Mouse (Mus musculus) layer of hippocampus, adult 9-10 months (tissue): Measurements from ENCODE around the gene Arhgef11.

Experiments
- DNase-seq: peaks from one replicate; pipeline ENCODE4 v3.0.0; 2022; ENCODE audit warnings: low spot score

Arhgef11 gene

DNA sequence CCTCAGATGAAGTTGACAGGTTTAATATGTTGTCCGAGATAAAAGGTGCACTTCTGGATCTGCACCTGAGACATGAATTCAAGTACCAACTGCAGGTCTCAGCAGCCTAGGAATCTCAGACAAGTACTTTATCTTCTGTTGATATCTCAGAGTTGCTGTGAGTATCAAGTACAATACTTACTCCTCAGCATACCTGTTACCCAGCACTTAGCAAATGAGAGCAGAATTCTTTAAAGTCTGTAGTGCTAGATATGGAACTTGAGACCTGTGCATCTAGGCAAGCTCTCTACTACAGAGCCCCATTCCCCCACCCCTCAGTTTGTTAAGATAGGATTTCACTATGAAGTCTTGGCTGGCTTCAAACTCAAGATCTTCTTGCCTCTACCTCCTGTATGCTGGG is 43.9 kb downstream of the Arhgef11 start:
- no peak for DNase-seq

DNA sequence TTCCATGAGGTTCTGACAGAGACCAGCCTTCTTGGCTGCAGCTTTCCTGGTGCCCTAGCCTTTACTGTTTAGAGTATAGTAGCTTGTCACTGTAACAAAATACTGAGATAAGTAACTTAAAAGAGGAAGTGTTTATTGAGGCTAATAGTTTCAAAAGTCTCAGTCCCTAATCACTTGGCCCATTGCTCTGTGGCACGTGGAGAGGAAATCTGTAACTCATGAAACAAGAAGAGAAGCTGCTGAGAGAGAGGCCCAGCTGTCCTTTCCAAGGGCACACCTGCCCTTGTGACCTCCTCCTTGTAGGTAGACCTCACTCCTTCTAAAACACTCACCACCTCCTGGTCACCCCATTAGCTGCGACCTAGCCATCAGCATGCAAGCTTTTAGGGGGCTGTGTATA is 101.2 kb downstream of the Arhgef11 start:
- DNase-seq = no peak

DNA sequence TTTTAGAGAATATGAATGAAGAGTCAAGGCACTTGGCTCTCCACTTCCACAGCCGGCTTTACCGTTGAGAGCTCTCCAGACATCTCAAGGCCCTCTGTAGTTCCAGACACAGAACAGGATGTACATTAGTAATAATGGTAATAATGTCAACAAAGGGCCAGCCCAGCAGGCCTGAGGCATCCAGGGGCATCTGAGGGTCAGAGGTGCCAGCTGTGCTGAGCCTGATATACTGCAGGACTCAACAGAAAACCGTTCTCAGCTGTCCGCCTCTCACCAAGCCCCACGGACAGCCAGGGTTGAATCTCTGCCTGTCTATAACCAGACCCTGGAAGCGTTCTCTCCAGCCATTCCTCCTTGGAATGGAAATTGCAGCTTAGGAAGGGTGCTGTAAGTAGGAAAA is 107.2 kb downstream of the Arhgef11 start:
- DNase-seq = no peak

DNA sequence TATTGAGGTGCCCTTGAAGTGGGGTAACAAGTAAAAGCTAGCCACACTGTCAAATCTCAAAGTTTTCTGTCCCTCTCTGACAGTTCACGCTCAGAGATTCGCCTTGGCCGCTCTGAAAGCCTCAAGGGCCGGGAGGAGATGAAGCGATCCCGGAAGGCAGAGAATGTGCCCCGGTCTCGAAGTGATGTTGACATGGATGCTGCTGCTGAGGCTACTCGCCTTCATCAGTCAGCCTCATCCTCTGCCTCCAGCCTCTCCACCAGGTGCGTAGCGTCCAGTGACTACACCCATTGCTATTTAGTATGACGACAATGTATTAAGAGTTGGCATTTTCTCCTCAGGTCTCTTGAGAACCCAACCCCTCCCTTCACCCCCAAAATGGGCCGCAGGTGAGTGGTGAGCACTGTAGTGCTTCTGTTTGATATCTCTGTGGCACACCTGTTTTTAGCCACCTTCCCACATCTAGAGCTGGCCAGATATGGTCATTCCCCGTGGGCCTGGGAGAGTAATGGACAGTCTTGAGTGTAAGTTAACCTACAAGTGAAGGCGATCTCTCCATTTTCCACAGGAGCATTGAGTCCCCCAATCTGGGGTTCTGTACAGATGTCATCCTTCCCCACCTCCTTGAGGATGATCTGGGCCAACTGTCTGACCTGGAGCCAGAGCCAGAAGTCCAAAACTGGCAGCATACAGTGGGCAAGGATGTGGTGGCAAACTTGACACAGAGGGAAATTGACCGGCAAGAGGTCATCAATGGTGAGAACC is 108.2 kb downstream of the Arhgef11 start:
- no peak for DNase-seq

DNA sequence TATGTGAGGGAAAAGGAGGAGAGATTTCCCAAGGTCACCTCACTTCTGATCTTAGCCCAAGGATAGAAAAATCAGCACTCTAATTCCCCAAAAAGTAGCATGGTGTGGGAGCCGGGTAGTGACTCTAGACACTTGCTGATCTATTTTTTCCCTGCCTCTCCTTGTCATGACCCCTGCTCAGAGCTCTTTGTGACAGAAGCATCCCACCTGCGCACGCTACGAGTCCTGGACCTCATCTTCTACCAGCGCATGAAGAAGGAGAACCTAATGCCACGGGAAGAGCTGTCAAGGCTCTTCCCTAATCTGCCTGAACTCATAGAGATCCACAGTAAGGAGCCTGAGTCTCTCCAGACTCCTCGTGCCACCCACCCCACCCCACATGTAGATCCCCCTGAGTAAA is 108.8 kb downstream of the Arhgef11 start:
- DNase-seq = no peak

DNA sequence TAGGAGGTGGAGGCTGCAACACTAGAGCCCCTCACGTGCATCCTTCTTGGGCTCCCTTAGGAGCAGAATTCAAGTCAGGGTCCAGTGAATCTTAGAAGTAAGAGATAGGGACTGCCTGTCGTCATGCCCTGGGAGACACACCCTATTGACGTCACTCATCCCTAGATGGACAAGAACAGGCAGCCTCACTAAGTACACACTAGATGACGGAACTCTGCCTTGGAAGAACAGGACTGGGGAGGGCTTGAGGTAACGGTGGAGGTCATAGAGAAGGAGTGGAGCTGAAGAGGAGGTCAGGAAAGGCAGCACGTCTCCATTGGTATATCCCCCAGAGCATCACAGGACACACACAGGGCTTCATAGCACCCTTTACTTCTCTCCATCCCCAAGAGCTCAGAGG is 111.3 kb downstream of the Arhgef11 start:
- no peak for DNase-seq

DNA sequence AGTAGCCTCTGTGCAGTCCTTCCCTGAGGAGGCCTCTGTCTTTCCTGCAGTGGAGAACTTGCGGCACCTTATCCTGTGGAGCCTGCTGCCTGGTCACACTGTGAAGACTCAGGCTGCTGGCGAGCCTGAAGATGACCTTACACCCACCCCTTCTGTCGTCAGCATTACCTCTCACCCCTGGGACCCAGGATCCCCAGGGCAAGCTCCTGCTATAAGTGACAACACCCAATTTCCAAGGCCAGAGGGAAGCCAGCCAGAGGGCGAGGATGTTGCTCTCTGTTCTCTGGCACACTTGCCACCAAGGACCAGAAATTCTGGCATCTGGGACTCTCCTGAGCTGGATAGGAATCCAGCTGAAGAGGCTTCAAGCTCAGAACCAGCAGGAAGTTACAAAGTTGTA is 115.7 kb downstream of the Arhgef11 start:
- no peak for DNase-seq

DNA sequence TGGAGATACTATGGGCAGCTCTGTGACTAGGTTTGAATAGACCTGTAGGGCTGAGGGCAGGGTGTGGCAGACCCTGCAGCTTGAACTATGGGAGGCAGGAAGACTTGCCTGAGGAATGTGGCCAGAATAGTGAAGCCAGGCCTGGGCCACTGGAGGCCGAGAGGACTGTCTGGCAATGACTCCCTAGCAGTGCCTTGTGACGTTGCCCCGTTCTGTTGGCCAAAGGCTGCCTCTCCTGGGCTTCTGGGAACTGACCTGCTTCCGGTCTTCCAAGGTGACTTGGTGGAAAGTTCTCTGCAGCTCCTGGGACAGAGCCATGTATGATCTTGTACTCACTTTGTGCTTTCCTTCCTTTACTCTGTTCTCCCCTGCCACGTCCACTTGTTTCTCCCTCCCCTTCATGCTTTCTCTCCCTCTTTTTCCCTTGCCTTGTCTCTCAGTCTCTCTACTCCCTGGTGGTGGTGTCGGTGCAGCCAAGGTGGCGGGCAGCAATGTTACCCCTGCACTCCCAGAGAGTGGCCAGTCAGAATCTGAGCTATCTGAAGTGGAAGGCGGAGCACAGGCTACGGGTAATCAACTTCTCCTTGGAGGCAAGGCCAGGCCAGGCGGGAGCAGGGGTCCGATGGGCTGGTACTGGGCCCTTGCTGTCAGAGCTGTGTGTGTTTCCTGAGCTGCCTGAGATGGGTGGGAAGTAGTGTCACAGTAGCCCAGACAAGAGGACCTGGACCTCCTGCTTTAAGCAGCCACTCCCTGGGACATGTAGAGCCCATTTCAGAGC is 116.8 kb downstream of the Arhgef11 start:
- no peak for DNase-seq

DNA sequence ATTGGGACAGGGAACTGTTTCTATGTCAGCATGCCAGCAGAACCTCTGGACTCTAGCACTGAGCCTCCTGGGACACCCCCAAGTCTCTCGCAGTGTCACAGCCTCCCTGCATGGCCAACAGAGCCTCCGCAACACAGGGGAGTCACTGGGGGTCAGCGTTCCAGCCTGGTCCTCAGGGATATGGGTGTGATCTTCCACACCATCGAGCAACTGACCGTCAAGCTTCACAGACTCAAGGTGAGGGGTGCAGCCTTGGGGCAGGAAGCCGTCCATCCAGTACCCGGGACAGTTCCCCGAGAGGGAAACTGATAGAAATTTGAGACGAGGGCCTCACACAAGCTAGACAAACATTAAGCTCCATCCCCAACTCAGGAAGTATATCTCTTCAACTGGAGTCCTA is 118.0 kb downstream of the Arhgef11 start:
- no peak for DNase-seq

DNA sequence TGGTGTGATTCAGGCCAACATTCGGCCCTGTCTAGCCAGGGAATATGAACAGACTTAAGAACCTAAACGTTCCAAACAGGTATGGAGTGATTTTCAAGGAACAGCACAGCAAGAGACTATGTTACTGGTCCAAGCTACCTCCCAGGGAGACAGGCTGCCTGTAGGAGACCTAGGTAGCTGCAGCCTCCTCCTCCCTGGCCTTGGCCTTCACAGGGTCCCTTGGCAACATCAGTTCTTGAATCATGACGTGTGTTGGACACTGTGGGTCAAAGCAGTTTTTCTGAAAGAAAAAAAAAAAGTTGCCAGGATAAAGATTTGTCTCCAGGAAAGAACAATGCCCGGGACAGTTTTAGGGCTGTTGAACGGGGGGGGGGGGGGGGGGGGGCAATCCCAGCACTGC is 121.5 kb downstream of the Arhgef11 start:
- no peak for DNase-seq

DNA sequence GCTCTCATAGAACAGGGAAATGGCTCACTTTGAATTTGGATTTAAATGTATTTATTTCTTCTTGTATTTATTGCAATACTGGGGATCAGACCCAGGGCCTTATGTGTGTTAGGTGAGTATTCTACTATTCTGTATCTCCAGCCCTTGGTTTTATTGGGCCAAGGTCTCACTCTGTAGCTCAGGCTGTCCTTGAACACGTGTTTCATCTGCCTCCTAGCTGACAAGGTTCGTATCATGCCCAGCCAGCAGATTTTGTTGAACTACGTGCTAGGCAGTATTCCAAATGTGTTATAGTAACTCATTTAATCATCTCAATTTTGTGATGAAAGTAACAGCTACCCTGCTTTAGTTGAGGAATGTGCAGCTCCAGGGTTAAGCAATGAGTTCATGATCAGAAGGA is 124.7 kb downstream of the Arhgef11 start:
- DNase-seq = no peak

DNA sequence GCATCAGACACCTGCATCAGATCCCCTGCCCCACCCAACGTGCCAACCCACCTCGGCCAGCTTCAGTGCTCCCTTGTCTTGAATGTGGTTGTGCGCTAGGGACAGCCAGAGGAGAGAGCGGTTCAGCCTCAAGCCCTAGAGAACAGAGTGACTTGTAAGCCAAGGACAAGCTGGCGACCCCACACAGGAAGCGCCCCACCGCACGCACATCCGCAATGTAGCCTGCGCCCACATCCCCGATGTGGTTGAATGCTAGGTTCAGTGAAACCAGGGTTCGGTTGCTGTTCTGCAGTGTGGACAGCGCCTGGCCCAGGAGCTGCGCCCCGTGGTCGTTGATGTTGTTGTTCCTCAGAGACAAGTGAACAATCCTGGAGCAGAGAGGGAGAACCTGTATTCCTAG is 125.4 kb downstream of the Arhgef11 start:
- no peak for DNase-seq

DNA sequence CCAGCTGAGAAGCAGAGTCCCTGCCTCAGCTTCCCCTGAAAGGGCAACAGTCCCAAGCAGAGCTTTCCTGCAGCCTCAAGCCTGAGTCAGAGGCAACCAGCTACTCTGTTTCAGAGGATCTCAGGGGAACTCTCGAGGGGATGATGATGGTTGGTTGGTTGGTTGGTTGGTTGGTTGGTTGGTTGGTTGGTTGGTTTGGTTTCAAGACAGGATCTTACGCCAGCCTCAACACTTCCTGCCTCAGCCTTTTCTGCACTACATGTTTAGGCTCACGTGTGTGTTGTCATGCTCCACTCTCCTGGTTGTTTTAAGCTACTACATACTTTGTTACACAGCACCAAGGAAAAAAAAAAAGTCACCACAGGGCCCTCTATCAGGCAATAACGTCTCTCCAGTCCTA is 126.6 kb downstream of the Arhgef11 start:
- no peak for DNase-seq

DNA sequence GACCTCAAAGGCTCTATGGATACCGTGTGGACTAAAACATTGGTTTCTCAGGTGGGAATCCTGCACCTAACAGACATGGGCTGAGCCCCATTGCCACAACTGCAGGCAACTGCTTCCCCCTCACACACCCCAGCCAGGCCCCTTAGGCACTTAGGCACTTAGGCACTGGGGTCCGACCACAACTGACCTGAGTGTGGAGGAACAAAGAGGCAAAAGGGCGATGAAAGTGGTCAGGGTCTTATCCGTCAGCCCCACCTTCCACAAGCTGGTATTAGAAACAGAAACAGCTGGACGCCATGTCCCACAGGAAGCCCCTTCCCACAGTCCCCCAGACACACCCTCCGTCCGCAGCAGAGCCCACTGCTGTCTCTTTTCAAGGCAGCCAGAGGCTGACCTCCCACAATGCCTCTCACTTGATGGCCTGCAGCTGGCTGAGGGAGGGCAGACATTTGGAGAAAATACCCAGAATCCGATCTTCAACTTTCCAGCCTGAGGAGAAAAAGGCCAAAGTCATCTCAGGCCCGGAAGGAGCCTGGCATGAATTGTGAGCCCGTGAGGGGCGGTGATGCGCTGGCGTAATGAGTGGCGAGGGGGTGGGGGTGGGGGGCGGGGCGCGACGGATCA is 127.8 kb downstream of the Arhgef11 start:
- DNase-seq = no peak

DNA sequence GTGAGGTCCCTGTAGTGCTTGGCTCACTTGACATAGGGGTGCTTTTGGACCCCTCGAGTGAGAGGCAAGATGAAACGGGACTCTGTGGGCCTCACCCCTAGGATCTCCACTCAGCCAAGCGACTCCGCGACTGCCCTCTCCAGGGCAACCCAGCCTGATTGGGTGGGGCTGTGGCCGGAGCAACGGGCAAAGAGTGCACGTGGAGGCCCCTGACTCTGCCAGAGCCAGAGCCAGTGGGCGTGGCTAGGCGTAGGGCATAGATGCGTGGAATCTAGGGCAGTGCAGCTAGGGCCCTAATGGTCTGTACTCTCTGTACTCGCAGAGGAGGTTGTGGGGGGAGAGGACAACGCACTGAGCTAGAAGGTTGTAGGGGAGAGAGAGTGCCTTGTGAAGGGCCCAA is 131.1 kb downstream of the Arhgef11 start, which contains the start of gene Lrrc71:
Gene Lrrc71 (minus strand): TSS at position 195 of the 400 bp plus-strand sequence.
- no peak for DNase-seq

DNA sequence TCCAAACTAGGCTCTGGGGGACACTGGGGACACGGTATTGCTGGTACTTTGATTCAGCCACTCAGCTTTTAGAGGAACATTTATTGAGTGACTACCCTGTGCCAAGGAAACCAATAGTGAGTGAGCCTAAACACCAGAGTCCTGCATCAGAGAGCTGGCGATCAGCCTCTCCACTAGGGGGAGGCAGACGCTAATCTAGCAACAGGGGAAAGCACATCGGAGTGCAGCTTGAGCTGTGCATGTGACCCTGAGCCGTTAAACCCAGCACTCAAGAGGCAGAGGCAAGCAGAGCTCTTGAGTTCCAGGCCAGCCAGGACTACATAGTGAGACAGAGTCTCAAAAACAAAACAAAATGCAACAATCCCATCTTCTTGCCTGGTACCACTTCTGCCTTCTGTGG is 131.7 kb downstream of the Arhgef11 start:
- no peak for DNase-seq

DNA sequence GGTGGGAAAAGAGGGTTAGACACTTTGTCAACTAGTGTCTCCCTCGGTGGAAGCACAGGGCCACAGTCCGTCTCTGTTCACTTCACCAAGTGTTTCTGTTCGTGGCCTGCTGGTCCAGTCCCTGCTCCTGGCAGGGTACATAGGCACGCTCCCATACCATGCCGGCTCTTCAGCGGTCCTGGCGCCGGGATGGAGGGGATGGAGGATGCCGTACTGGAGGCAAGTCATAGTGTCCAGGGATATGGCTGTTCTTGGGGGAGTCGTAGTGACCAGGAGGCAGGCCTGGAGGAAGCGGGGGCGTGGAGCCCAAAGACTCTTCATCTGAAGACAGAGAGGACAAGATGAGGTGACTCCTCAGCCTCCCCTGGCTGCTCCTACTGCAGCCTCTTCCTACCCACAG is 132.6 kb downstream of the Arhgef11 start:
- DNase-seq = no peak

DNA sequence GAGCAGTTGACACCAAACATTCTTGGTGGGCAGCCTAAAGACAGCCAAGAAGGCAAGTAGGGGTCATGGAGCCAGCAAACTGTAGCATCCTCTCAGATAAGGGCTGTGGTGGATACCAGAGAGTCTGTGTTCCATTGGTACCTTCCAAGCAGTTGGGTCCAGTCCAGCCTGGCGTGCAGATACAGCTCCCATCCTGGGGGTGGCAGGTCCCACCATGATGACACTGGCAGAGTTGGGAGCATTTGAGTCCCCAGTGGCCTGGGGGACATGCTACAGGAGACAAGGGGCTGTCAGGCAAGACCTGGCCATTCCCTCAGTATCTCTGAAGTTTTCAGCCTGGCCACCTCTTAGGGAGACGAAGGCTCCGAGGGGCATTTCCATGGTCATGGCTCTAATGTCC is 135.2 kb downstream of the Arhgef11 start:
- DNase-seq = no peak

DNA sequence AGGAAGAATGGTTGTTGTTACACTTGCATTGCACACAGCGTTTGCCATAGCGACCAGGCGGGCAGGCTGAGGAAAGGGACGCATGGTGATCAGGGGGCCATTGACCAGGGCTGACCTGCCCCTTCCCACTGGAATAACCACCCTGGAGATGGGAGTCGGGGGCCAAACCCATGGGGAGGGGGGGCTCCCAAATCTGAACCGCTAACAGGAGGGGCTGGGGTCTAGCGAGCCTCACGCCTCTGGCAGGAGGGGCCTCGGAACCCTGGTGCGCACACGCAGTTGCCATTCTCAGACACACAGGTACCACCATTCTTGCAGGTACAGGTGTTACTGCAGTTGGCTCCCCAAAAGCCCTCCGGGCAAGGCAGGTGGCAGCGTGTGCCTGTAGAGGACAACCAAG is 136.5 kb downstream of the Arhgef11 start:
- no peak for DNase-seq

DNA sequence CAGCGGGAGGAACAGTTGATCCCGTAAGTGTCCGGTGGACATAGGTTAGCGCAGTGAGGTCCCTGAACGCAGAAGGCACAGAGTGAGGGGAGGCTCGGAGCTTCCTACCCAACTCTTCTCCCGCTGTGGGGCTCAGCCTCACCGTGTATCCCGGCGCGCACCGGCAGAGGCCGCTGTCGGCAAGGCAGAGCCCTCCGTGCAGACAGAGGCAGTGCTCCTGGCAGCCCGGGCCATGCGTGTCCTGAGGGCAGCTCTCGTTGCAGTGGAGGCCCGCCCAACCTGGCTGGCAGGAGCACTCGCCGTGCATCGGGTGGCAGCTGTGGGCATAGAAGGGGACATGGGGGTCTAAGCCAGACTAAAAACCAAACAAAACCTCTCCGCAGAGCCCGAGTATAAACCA is 138.6 kb downstream of the Arhgef11 start:
- peak; percentile 68 for DNase-seq

DNA sequence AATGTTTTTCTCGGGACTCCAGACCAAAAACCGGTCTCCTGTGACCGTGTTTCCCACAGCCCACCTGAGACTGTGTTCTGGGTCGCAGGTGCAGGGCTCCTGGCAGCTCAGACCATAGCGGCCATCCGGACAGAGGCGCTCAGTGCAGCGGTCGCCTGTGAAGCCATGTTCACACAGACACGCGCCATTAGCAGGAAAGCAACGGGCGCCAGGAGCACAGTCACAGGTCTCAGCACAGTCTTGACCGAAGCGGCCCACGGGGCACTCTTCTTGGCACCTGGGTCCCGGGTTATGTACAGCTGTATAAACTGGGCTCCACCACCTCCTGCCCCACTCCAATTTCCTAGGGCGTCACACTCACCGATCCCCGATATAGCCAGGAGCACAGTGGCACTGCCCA is 139.1 kb downstream of the Arhgef11 start:
- DNase-seq = no peak

DNA sequence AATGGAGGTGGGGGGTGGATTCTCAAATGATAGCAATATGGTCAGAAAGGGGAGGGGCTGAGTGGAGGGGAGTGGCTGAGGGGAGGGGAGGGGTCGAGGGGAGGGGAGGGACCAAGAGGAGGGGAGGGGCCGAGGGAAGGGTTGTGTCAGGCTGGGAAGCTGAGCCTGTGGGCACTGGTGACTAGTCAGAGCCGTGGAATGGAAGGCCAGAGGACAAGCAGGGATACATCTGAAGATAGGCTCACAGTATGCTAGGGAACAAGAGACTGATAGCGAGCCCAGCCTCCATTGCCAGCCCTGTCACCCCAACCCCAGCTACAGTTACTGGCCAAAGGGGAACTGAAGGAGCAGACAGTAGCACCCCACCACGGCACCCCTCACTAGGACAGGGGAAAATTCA is 141.3 kb downstream of the Arhgef11 start:
- DNase-seq = no peak
